Mouse (Mus musculus): ENCODE results near the gene 2700049A03Rik. TPM values are rescaled to one million over a fixed set of nuclear protein-coding genes. Genes with fewer than 3 reads are reported as not detected.
"Not testable (repeated sequence)": the region's sequence is repeated elsewhere in the genome, so short reads cannot be mapped to it uniquely, and the experiment has no call there.

2700049A03Rik gene
- polyA plus RNA-seq (2015; fragmentation: Nextera tagmentation; extraction: Ambion mirVana) = 16.0 and 18.6 TPM in 2 replicates

DNA sequence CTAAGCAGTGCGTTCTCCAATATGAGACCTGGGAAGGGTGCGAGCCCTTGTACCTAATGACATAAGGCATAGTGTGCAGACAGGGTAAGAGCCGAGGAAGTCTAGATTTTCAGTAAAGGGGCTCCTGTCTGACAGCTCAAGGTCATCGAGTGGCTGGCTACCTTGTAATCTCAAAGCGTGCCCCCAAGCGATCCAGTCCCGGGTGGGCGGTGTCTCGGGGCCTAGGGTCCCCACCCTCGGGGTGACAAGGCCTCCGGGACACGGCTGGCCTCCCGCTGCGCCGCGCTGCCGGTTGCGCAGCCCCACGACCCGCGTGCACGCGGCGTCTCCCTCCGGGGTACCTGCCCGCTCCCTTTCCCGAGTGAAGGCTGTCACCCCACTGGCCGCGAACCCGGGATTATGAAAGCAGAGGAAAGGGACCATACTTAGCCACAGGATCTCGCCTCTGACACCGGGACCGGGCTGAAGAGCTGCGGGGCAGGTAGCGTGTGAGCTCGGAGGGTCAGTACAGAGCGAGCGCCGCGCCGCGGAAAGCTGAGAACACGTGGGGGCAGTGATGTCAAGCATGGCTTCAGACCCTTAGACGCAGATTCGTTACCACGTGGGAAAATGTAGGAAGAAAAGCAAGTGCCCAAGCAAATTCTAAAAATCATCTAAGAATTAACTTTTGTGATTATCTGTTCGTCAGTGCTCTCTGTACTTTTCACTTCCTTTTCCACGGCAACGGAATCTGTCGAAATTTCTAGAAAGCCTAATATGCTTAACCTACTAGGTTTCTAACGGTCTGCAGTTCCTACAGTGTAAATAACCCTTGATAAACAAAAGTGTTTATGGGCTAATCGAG, at the start of gene 2700049A03Rik, which contains the start of gene Timm9:
Gene 2700049A03Rik (plus strand): TSS at position 719 of the 844 bp plus-strand sequence.
Gene Timm9 (minus strand): TSS at position 555 of the 844 bp plus-strand sequence.
- under 1% methylated on average over 52 of the region's 52 CpGs for WGBS

DNA sequence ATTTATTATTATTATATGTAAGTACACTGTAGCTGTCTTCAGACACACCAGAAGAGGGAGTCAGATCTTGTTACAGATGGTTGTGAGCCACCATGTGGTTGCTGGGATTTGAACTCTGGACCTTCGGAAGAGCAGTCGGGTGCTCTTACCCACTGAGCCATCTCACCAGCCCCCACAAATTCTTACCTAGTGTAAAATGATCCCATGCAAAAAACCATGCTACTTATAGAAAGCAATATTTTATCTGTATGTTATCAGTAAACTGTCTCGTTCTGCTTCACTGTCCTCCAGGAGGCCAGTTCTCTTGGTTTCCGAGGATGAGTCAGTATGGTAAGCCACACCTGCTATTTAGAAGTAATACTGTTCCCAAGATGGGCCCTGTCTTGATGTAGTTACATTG, 32.4 kb upstream of the 2700049A03Rik start:
- WGBS = 93% methylated on average over 4 of the region's 4 CpGs

More for the DNA sequence above, at the start of gene 2700049A03Rik, which contains the start of gene Timm9:
- H3K9me3 ChIP-seq = no peaks in the 10 kb centered on the region
- peaks cover 31% of the 10 kb centered on the region for H3K36me3 ChIP-seq
- no peaks in the 10 kb centered on the region for H3K27me3 ChIP-seq
- H3K9ac ChIP-seq = peak within 1 kb of the TSS; percentile 96
- peak within 1 kb of the TSS; percentile 79 for H3K27ac ChIP-seq
- ATAC-seq (ENCODE audit: low FRiP score, low read depth) = peak; percentile 89
- peaks cover 29% of the 10 kb centered on the region for H3K4me1 ChIP-seq
- peak within 1 kb of the TSS; percentile 94 for H3K4me3 ChIP-seq
- peak within 1 kb of the TSS; percentile 95 for H3K4me2 ChIP-seq (replicated peaks)

DNA sequence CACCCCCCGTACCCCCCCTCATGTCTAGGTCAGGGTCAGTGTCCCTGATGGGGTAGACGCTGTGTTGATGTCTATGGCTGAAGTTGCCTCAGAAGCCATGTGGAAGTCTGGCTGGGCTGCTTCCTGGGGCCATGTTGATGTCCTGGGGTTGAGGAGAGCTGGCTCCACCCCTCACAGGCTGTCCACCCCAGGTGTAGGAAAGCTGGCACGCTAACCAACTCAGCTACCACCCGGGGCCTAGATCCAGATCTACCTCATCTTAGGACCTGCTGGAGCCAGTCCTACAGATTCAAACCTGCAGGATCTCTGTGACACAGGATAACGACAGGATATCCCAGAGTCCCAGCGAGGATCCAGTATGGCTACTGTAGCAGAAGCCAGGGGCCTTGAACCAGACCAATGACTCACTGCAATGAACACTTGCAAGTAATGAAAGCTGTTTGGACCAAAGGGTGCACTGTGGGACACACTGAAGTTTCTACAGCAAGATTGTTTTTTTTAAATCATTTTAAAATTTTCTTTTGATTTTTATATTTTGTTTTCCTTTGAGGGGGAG, 29.4 kb upstream of the 2700049A03Rik start:
- Histone ChIP-seq H3K27me3 (peaks cover 7% of the 10 kb centered on the region; the same call in 1 of the 2 replicates), H3K4me2 (replicated peaks) (no peak overlapping the region), H3K4me1 (peaks cover 5% of the 10 kb centered on the region; the same call in 1 of the 2 replicates), H3K9ac (no peak overlapping the region), H3K27ac (no peak overlapping the region), H3K9me3 (no peaks in the 10 kb centered on the region), H3K36me3 (no peaks in the 10 kb centered on the region), H3K4me3 (no peak overlapping the region)
- 84% methylated on average over 6 of the region's 6 CpGs for WGBS
- no peak for ATAC-seq (ENCODE audit: low FRiP score, low read depth)

More for the DNA sequence above, 32.4 kb upstream of the 2700049A03Rik start:
- not testable (repeated sequence) for H3K9me3 ChIP-seq; H3K4me2 ChIP-seq (replicated peaks); ATAC-seq (ENCODE audit: low FRiP score, low read depth); H3K27me3 ChIP-seq; H3K9ac ChIP-seq; H3K4me3 ChIP-seq; H3K4me1 ChIP-seq; H3K36me3 ChIP-seq; H3K27ac ChIP-seq

DNA sequence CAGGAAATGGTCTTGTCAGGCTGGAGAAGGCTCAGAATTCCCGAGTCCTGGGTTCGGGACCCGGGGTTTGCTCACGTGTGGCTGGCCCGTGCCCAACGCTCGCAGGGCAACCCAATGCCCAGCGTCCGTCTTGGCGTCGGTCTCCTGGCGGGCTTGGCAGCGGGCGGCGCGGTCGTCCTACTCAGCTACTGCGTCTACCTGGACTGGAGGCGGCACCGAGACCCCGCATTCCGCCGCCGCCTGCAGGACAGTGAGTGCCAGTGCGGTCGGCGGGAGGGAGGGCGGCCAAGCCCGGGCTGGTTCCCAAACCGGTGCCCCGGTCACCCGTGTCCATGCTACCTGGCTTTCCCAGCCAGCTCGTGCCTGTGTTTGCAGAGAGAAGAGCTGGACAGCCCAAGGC, 25.3 kb upstream of the 2700049A03Rik start, which contains the start of gene Tomm20l:
Gene Tomm20l (plus strand): TSS at position 98 of the 400 bp plus-strand sequence.
- Histone ChIP-seq H3K27me3 (peaks cover 7% of the 10 kb centered on the region; the same call in 1 of the 2 replicates), H3K4me3 (peak within 1 kb of the TSS; percentile 32), H3K27ac (no peak within 1 kb of the TSS), H3K36me3 (no peaks in the 10 kb centered on the region), H3K9ac (peak within 1 kb of the TSS; percentile 31; the same call in 1 of the 2 replicates), H3K9me3 (no peaks in the 10 kb centered on the region), H3K4me2 (replicated peaks) (peak within 1 kb of the TSS; percentile 64), H3K4me1 (peaks cover 13% of the 10 kb centered on the region)
- no peak for ATAC-seq (ENCODE audit: low FRiP score, low read depth)
- WGBS = 12% methylated on average over 33 of the region's 33 CpGs

DNA sequence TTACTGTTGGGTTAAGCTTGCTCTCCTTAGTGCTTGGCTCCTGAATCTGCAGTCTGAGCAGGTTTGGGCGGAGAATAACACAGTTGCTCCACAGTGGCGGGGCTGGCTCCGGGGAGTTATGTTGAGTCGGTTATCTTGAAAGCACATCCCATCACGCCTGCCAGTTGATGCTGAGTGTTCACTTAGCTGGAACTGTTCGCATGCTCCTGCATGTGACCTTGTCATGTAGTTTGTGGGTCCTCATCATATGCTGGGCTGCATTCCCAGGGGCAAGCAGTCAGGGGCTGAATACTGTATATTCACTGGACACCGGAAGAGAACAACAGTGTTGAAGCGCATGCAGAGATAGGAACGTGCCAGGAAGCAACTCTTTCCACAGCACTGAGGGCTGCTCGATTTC, 23.6 kb upstream of the 2700049A03Rik start:
- Histone ChIP-seq H3K4me1 (peaks cover 13% of the 10 kb centered on the region), H3K4me2 (replicated peaks) (no peak overlapping the region), H3K9me3 (no peaks in the 10 kb centered on the region), H3K9ac (no peak overlapping the region), H3K4me3 (no peak overlapping the region), H3K27me3 (peaks cover 7% of the 10 kb centered on the region; the same call in 1 of the 2 replicates), H3K27ac (no peak overlapping the region), H3K36me3 (no peaks in the 10 kb centered on the region)
- WGBS = 88% methylated on average over 10 of the region's 10 CpGs
- ATAC-seq (ENCODE audit: low FRiP score, low read depth) = no peak

DNA sequence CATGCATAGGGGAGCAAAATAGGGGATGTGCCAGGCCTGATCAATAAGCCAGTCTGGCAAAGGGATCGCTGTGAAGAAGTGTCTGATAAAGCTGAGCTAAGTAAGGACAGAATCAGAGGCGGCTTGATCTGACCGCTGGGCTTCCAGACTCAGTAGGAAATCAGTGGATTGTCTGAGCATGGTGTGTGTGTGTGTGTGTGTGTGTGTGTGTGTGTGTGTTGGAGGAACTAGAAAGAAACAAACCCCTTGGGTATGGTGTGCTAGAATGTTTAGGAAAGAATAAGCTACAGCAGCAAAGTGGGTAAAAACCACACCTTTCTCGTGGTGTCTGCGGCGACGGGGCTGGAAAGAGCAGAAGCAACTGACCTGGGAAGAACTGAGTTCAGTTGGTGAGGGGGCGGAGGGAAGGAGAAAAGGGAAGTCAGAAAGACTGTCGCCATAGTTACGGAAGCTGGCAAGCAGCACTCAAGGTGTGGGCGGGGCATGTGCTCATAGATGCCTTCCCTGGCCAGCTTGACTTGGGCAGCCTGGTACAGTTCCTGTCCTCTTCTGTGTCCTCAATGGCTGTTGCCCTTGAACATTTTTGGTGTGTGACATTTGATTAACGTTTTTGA, 22.9 kb upstream of the 2700049A03Rik start:
- ATAC-seq (ENCODE audit: low FRiP score, low read depth) = no peak
- WGBS = 31% methylated on average over 12 of the region's 12 CpGs
- Histone ChIP-seq H3K4me3 (no peak overlapping the region), H3K9me3 (no peaks in the 10 kb centered on the region), H3K27ac (no peak overlapping the region), H3K4me2 (replicated peaks) (peak overlapping the region; percentile 40), H3K9ac (no peak overlapping the region), H3K4me1 (peaks cover 13% of the 10 kb centered on the region), H3K27me3 (peaks cover 7% of the 10 kb centered on the region; the same call in 1 of the 2 replicates), H3K36me3 (no peaks in the 10 kb centered on the region)

DNA sequence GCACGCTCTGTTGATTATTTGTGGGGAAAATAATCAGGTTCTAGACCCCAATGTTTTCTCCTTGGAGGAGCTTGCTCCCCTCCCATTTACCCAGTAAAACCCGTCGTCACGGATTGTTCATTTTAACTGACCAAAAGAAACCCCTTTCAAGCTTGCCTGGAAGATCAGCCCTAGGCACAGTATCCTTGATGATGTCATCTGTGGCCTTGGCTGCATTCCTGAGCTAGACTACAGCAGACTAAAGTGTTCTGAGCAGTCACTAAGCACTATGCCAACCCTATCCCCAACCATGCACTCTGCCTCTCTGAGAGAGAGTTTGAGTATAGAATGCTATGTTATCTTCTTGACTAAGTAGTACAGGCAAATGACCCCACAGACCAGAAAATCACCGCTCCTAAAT, 20.2 kb upstream of the 2700049A03Rik start:
- Histone ChIP-seq H3K9me3 (no peaks in the 10 kb centered on the region), H3K36me3 (no peaks in the 10 kb centered on the region; the same call in 1 of the 2 replicates), H3K27me3 (peaks cover 7% of the 10 kb centered on the region; the same call in 1 of the 2 replicates), H3K9ac (no peak overlapping the region), H3K4me1 (peaks cover 10% of the 10 kb centered on the region), H3K27ac (no peak overlapping the region), H3K4me2 (replicated peaks) (no peak overlapping the region), H3K4me3 (no peak overlapping the region)
- 81% methylated on average over 5 of the region's 5 CpGs for WGBS
- ATAC-seq (ENCODE audit: low FRiP score, low read depth) = no peak

DNA sequence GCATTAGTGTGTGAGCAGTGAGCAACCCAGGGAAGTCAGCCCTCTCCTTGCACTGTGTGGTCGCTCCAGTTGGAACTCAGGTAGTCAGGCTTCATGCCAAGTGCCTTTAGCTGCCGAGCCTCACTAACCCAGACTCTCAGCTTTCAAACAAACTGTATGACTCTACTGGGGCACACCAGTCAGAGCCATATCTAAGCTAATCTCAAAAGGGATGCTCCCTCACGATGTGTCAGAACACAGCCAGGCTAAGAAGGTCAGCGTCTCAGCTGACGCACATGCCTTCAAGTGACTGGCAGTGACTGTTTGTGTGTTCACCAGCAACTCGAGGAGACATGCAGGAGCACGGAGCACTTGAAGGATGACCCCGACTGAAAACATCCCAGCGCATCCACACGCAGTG, 13.9 kb upstream of the 2700049A03Rik start:
- H3K4me3 ChIP-seq = no peak overlapping the region
- no peak overlapping the region for H3K4me2 ChIP-seq (replicated peaks)
- H3K36me3 ChIP-seq = peaks cover 43% of the 10 kb centered on the region
- no peak overlapping the region for H3K27ac ChIP-seq
- no peaks in the 10 kb centered on the region for H3K27me3 ChIP-seq
- H3K9me3 ChIP-seq = no peaks in the 10 kb centered on the region
- WGBS = 93% methylated on average over 10 of the region's 10 CpGs
- no peaks in the 10 kb centered on the region for H3K4me1 ChIP-seq
- no peak overlapping the region for H3K9ac ChIP-seq
- no peak for ATAC-seq (ENCODE audit: low FRiP score, low read depth)

DNA sequence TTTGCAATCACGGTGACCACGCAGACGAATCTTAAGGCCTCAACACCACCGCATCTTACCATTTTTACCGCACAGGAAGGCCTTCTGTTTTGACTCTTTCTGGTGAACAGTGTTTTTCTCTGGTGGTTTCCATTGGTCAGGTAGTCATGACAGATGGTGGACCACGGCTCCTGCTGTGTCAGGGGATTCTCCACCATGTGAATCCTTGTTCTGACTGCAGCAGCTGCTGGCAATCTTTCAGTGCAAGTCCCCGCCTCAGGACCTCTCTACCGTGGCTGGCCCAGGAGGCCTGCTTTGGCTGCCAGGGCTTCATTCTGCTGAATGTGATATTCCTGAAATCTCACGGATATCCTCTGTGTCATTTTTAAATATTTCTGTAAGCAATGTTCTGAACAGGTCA, 13.4 kb upstream of the 2700049A03Rik start:
- WGBS = 93% methylated on average over 9 of the region's 9 CpGs
- no peak overlapping the region for H3K4me2 ChIP-seq (replicated peaks)
- no peak overlapping the region for H3K27ac ChIP-seq
- H3K27me3 ChIP-seq = no peaks in the 10 kb centered on the region
- ATAC-seq (ENCODE audit: low FRiP score, low read depth) = no peak
- H3K4me1 ChIP-seq = no peaks in the 10 kb centered on the region
- H3K4me3 ChIP-seq = no peak overlapping the region
- H3K9me3 ChIP-seq = no peaks in the 10 kb centered on the region
- H3K36me3 ChIP-seq = peaks cover 43% of the 10 kb centered on the region
- H3K9ac ChIP-seq = no peak overlapping the region

DNA sequence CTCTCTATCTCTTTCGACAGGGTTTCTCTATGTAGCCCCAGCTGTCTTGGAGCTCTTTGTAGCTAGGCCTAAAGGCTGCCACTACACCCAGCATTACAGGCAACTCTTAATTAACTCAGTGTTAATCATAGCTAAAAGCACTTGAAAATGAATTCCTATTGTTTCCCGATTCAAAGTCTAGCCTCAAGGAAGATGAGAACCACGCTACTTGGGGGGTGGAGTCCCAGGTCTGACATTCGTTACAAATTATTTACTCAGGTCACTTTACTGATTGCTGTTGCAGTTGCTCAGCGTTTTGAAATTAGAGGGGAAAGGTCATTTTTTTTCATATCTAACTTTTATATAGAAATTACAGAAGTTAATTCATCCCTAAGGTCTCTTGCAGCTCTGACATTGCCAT, 1.1 kb upstream of the 2700049A03Rik start:
- H3K4me3 ChIP-seq = peak overlapping the region; percentile 94
- H3K9ac ChIP-seq = peak overlapping the region; percentile 96
- H3K36me3 ChIP-seq = peaks cover 27% of the 10 kb centered on the region
- no peaks in the 10 kb centered on the region for H3K27me3 ChIP-seq
- 30% methylated on average over 5 of the region's 5 CpGs for WGBS
- H3K27ac ChIP-seq = no peak overlapping the region
- H3K4me2 ChIP-seq (replicated peaks) = peak overlapping the region; percentile 95
- peaks cover 29% of the 10 kb centered on the region for H3K4me1 ChIP-seq
- no peak for ATAC-seq (ENCODE audit: low FRiP score, low read depth)
- H3K9me3 ChIP-seq = no peaks in the 10 kb centered on the region

DNA sequence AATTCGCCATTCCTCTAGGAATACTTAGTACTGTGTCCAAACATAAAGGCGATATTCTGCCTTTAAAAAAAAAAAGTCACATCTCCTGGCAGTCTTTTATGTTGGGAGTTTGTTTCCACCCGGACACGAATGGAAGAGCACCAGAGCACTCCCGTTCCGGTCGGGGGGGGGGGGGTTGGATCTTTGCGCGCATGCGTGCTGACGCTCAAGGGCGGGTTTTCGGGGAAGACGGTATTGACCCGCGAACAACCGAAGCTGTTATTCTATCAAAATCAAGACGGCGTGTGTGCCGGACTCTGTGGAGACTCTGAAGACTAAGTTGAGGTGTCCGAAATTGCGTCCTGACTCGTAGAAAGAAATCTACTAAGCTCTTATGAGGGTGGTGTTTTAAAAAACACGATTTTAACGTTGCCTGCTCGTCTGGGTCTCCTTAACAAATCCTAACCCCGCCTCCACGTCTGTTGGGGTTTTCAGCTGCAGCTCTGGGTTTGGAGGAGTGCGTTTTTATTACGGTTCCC, 385 bp downstream of the 2700049A03Rik start:
- H3K36me3 ChIP-seq = peaks cover 32% of the 10 kb centered on the region
- peaks cover 29% of the 10 kb centered on the region for H3K4me1 ChIP-seq
- under 1% methylated on average over 30 of the region's 30 CpGs for WGBS
- ATAC-seq (ENCODE audit: low FRiP score, low read depth) = peak; percentile 79
- H3K9me3 ChIP-seq = no peaks in the 10 kb centered on the region
- peak overlapping the region; percentile 95 for H3K4me2 ChIP-seq (replicated peaks)
- peak overlapping the region; percentile 79 for H3K27ac ChIP-seq
- H3K9ac ChIP-seq = peak overlapping the region; percentile 96
- H3K4me3 ChIP-seq = peak overlapping the region; percentile 94
- no peaks in the 10 kb centered on the region for H3K27me3 ChIP-seq

Data from limb, embryonic 13.5 days (tissue).